Mouse (Mus musculus) megakaryocyte progenitor cell, adult 5-6 weeks (primary cell): Measurements from ENCODE around the gene Pitpnc1. TPM values are rescaled to one million over a fixed set of nuclear protein-coding genes. Genes with fewer than 3 reads are reported as not detected.

Experiments used
- ATAC-seq: replicated peaks from 2 replicates; pipeline ENCODE4 v1.8.0; 2016; ENCODE audit warnings: mild to moderate bottlenecking, moderate TSS enrichment, inconsistent platforms; ENCODE audit not compliant: poor library complexity
- total RNA-seq, 2 experiments: library from RNA; stranded (forward) in 1 of 2; stranded (reverse) in 1 of 2; fragments of 157-497, 149-512 nt in 1 of 2; fragments of 200-1000 nt in 1 of 2; gene quantifications; 2 replicates each; pipeline versions ENCODE4 v1.2.3 to v1.2.4; 2015 to 2017

Pitpnc1 gene
- total RNA-seq, 2 experiments from 2014 or later, result 10.0 to 33.4 TPM

DNA sequence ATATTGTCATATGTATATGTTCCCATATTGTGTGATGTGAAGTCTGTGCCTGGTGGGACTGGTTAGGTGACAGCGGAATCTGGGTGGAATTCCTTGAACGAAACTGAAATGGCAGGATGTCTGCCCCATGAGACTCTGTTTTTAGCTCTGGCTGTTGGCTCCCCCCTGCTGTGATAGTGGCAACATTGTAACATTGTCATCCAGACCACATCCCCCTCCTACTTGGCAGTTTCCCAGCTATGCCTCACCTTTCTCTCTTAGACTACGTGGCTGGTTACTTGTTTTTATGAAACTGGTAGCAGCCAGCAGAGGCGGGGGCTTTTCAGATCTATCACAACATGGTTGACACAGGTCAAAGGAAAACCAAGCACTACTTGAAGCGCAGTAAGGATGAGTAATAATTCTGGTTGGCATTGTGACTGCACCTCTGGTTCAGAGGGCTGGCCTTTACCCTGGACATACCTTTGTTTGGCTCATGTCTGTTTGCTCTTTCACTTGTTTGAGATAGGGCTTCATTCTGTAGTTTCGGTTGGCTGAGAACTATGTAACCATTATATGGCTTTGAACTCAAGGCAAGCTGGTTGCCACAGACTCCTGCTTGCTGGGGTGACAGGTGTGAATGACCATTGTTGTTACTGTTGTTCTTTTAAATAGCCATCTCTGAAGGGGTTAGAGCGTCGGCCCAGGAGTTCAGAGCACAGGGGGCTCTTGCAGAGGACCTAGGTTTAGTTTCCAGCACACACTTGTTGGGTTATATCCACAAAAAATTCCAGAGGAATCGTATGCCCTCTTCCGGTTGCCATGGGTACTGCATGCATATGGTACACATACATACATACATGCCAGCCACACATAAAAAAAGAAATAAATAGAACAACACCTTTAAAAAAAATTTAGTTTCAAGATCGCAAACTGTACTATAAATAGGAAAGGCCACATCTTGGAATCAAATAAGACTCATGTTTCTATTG, 183.0 kb downstream of the Pitpnc1 start:
- no peak for ATAC-seq

DNA sequence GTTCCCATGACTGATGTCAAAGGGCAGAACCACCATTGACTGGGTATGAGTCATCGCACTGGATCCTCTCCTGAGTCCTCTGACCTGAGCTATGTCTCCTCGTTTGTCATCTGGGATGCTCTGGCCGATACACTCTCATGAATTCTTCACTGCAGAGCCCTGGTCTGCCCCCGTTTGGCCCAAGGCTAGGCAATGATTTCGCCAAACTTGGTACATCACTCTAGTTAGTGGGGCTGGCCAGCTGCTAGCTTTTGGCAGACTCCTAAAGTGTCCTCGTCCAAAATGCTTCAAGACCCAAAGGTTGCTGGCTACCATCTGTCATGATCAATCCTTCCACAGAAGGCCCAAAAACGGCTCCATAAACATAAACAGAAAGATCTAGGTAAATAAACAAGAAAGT, 184.8 kb downstream of the Pitpnc1 start:
- no peak for ATAC-seq

DNA sequence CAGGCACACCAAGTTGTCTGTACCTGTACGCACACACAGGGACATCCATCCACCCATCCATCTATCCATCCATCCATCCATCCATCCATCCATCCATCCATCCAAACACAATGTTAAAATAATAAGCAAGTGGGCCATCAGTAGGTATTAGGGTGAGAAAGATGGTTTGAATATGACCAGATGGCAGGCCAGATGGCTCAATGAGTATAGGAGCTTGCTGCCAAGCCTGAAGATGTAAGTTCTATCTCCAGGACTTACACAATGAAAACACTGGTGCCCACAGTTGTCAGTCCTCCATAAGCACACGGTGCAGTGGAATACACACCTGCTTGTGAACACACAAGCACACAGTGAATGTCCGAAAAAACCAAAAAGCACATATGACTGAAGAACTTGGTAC, 186.9 kb downstream of the Pitpnc1 start:
- no peak for ATAC-seq

DNA sequence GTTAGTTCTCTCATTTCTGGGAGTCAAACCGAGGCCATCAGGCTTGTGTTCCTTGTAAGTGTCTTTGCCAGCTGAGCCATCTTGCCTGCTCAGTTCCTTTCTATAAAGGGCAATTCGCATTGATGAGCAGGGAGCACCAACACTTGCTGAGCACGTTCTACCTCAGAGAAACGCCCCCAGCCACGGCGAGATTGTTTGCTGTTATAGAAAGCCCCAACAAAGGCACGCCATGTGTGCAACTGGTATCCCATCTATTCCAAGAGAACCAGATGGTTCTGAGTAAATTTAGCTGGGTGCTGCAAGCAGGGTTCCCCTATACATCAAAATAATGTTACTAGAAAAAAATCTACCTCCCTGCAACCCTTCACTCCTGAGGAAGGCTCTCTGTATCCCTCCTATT, 188.0 kb downstream of the Pitpnc1 start:
- no peak for ATAC-seq

DNA sequence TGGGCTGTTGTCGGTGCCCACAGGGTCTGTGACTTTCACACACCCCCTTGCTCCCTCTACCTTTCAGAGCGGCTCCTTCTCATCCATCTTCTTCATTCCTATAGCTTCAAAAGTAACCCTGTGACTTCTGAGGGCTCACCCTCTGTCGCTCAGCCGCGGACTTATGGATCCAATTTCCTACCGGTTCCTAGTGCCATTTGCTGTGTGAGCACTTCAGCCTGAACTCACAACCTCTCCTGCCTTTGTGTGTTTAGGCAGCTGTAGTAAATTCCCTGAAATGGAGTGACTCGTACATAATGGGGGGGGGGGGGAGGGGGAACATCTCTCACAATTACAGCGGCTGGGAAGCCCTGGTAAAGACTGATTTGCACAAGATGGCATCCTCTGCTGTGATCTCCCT, 191.2 kb downstream of the Pitpnc1 start:
- no peak for ATAC-seq

DNA sequence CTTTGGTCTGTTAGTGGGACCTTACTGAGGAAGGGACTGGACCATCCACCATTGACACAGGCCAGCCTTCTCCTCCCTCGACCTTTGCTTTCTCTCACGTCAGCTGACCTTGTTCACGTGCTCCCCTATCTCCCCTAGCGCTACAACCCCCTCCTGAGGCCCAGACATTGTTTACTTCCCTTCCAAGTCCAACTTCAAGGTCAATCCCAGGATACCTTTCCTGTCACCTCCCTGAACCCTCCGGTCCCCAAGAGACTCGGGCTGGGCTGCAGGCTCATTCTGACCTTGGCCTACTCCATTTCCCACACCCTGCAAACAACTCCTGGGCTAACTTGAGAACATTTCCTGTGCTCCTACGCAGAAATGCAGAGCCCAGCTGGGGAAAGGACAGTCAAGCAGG, 193.6 kb downstream of the Pitpnc1 start:
- ATAC-seq, result no peak

DNA sequence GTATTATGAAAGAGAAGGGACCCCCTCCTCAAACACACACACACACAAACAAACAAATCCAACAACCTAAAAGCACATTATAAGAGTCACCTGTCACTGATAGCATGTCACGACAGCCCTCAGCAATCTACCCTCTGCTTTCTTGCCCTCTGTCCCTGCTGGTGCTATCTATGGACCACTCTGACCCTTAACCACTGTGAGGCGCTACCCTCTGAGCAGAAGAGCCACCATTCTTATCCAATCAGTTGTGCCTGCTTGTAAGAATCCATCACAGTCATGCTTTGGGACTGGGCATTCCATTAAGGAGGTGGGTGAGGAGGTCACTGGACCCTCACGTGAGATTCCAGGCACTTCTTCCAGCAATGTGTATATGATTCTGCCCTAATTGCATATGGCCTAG, 194.2 kb downstream of the Pitpnc1 start:
- ATAC-seq, result peak; percentile 48; the same call in 1 of the 2 replicates

DNA sequence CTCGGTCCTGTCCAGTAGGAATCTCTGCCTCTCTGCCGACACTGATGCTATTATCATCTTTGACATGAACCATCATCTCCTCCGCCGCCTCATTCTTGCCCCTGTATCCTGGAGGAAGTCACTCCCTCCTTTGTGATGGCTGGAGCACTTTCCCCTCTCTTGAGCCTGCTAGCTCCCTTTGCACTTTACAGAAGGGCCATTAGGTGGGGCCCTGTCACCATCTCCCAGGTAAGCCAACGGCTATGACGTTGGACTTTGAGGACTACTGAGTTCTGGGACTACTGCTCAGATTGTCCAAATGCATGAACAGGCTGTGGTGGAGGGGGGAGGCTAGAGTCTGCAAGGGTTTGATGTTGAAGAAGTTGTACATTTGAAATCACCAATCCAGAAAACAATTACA, 194.6 kb downstream of the Pitpnc1 start:
- peak; percentile 76 for ATAC-seq

DNA sequence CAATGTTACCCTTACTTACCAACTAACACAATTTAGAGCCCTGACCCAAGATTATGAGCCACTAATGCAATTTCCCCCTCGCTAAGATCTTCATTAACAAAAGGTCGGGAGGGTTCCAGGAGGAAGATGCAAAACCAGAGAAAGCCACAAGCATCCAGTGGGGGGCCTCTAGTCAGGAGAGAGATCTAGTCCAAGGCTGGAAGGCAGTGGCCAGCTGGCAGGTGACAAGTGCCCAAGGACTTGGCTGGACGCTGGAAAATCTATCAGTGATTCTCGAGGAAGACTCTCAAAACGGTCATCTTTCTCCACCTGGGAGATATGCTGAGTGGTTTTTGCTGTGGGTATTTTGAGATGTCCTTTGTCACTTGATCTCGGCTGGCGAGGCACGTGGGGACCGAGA, 196.3 kb downstream of the Pitpnc1 start:
- ATAC-seq, result no peak

DNA sequence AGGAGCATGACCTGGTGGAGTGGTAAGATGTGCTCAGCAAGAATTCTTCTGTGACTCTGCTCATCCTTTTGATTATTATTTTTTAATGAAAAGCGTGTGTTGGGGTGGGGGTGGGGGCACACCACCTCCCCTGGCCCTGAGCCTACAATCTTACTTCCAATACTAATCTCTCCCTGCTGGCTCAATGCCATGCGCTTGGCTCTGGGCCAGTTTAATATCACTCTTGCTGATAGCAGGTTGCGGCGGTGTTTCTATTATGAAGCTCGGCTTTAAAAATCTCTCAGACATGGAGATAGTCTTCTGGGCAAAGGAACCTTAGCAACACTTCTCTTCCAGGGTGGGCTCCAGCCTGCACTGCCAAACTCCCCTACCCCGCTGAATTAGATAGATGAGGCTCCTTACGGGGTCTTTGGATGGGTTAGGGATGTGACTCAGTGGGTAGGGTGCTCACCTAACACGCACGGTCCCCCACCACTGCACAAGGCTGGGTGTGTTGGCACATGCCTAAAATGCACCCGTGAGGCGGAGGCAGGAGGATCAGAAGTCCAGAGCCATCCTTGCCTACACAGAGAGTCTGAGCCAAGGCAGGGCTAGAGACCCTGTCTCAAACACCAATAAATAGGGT, 198.0 kb downstream of the Pitpnc1 start:
- ATAC-seq, result no peak

DNA sequence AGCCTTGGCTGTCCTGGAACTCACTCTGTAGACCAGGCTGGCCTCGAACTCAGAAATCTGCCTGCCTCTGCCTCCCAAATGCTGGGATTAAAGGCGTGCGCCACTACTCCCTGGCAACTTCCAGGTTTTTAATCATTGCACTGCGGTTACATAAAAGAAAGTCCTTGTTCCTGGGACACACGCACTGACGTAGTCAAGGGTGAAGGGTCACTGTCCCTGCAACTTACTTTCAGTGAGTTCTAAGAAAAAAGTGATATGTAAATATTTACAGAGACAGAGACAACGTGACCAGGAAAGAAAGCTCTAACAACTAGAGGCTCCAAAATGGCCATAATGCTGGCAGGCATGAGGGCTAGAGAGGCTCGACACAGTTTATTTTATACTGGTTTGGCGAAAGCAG, 199.9 kb downstream of the Pitpnc1 start:
- no peak for ATAC-seq

DNA sequence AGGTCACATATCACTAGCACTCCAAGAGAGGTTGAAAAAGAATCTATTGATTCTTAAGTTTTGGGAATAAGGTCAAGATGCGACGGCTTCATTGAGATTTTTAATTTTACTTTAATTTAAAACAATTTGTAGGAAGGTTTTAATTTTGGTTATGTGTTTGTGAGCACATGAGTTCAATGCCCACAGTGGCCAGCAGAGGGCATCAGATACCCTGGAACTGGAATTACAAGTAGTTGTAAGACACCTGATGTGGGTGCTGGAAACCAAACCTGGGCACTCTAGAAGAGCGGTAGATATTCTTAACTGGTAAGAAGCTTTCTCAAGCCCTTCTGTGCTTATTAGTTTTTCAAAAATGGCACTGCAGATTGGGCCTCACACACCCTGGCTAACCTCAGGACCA, 203.0 kb downstream of the Pitpnc1 start:
- ATAC-seq, result no peak

DNA sequence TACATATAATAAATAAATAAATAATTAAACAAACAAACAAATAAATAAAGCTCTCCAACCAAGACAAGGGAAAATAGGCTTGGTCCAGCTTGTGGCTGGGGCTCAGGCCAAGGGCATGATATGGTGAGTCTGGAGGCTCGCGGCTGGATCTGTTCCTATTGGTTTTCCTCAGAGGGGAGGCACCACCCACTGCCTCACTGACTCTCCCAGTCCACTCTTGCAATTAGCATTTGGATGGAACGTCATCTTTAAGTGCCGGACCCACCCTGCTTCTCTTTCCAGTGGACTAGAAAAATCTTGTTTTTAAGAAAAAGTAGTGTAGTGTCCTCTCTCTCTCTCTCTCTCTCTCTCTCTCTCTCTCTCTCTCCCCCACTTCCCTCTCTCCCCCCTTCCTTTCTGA, 204.6 kb downstream of the Pitpnc1 start:
- ATAC-seq, result no peak

DNA sequence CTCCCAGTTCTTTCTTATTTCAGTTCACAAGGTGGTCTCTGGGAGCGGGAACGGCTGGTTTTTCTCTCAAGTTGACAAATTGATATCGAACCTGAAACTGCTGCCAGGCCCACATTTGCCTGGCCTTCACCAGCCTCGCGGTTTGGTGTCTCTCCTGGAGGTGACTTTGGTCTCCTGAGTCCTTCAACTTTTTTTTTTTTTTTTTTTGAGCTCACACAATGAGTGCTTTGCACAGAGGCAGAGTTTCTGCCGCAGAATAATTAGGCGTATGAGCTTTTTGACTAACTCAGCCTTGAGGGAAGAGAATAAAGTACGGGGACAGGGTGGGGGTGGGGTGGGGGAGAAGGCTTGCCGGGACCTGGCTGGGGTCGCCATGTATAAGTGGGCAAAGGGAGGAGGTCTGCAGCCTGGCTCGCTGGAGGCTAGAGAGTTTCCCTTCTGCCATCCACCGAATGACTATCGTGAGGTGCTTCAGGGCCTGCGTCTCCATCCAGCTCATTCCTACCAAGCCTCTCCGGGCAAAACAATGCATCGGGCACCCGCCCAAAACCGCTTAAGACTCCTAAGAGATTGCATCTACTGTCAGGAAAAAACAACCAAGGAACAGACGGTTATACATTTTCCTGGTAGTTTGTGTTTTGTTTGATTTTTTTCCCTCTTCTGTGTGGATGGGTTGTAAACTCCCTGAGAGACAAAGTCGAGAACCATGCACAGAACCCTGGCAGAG, 205.4 kb downstream of the Pitpnc1 start:
- no peak for ATAC-seq

DNA sequence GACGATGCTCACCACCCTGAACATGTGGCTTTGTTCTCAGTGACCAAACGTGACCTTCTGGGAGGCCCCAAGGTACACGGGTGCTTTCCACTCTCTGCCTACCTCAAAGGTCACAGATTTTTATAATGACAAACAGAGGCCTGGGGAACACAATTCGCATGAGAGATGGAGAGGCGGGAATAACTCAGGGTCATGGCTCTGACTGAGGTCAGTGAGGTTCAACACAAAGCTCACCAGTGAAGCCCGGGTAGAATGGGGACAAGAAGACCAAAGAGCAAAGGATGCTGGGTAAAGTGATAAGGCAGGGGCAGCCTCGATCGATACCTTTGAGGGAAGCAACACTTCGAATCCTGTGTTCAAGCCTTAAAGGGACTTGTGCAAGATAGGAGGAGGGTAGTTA, 206.7 kb downstream of the Pitpnc1 start:
- ATAC-seq, result no peak

DNA sequence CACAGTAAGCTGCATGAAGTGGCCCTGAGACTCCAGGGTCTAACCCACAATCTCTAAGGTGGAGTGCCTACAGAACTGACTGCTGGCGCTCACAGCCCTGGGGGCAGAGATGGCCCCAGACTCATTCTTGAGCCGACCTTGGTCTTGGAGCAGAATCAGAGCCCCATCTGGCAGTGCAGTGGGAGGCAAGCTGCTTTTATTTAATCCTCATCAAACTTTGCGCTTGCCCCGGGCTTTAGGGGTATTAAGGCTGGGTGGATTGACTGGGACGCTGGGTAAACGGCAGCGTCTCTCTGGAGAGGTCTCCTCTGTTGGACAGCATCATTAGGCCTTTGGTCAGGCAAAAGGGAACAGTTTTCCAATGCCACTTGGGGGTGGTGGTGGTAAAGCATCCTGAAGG, 211.1 kb downstream of the Pitpnc1 start:
- ATAC-seq, result no peak

DNA sequence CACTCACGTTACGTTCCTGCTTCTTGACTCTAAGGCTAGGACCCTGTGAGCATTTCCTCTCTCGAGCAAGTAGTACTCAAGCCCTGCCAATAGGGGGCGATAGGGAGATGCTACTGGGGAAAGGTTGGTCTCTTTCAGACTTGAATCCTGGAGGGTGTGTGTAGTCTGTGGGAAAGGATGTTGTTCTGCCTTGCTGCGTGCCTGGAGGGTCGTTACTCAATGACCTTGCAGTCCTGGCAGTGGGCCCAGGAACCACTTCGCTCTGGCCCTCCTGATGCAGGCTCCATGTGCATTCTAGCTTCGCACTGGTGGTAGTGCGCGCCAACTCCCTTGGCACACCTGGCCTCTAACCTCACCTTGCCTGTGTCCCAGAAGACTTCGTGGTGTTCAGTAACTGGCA, 215.3 kb downstream of the Pitpnc1 start:
- ATAC-seq, result peak; percentile 61

DNA sequence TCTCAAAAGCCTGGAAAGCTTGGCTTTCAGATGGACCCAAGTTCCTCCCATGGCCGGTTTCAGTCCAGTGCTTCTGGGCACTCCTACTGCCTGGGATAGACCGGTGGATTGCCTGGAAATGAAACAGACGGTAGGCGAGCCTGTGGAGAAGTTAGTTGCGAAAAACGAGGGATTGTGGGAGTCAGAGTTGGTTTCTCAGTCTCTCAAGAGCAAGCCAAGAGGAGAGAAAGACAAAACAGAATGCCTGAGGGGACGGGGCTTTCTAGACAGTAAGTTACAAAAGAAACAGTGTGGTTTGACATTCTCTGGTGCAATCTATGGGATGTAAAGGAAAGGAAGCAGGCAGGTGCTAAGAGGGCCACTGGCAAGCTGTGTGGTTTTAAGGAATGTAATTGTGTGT, 216.3 kb downstream of the Pitpnc1 start:
- no peak for ATAC-seq

DNA sequence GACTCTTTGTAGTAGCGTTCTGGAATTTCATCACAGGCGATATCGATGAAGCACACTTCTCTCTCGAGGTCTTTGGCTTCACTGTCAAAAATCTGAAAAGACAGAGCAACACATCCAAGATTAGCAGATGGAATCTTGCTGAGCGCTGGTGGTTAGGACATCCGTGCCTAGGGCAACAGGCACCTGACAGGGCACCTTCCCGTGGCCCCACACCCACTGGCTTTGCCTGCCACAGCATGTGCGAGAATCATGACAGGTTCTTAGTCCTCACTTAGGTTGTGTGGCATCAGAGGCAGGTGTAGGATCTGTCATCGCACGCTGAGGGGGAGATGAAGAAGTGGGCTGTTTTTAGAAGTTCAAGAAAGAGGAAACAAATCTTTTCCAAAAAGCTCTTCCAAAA, 218.5 kb downstream of the Pitpnc1 start:
- no peak for ATAC-seq

DNA sequence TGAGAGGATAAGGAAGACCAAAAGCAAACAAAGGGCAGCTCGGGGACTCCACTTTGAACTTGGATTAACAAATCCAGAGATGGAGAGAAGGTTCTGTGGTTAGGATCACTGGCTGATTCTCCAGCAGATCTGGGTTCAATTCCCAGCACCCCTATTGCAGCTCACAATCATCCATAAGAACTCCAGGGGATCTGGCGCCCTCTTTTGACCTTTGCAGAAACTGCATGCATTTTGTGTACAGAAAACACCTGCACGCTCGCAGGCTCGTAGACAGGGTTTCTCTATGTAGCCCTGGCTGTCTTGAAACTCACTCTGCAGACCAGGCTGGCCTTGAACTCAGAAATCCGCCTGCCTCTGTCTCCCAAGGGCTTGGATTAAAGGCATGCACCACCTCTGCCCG, 219.0 kb downstream of the Pitpnc1 start:
- ATAC-seq, result no peak

DNA sequence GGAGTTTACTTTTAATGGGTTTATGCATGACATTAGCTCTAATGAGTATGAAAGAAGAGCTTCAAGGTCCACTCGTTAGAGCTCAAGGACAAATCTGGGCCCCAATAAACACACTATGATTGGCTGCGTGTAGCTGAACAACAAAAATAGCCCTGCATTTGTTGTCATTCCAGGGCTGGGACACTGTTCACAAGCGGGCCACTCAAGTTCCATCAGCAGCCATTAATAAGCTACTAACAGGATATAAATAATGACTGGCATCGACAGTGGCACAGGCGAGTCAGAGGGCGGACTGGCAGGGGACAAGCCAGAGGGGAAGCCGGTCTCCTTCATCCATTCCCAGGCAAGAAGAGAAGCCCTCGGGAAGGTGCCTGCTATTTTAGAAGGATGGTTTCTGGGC, 219.6 kb downstream of the Pitpnc1 start:
- no peak for ATAC-seq

DNA sequence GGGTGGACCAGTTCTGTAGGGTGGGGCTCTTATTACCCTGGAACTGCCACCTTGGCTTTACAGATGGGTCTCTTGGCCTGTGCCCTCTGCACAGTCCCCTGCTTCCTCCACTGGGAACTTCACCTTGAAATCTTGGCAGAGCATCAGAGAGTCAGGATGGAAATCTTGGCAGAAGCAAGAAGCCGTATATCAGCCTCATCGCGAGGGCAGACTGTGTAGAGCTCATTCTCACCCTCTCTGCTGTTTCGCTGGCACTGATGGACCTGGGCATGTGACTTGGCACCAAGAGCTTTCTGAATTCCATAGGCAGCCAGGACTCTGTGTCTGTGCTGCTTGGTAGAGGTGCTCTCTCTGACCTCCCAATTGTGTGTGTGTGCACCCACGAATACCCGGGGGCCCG, 221.7 kb downstream of the Pitpnc1 start:
- no peak for ATAC-seq
